Mouse (Mus musculus) forebrain, embryonic 15.5 days (tissue): Measurements from ENCODE around the gene Nlgn1. TPM values are rescaled to one million over a fixed set of nuclear protein-coding genes. Genes with fewer than 3 reads are reported as not detected.
A peak's percentile ranks its signal among the peaks of the same experiment; 100 is the strongest.

Source experiments
- ATAC-seq: fragments of 200-750 bp; cut with Nextera tagmentation; replicated peaks from 2 replicates; pipeline ENCODE4 v1.8.0; 2017; ENCODE audit warnings: mild to moderate bottlenecking, moderate TSS enrichment, moderate library complexity
- H3K27ac ChIP-seq: fragments of 300-500 bp; sonication (generic); replicated peaks from 2 replicates; pipeline ENCODE4 v1.5.1; 2015; ENCODE audit warnings: mild to moderate bottlenecking, inconsistent platforms
- H3K27me3 ChIP-seq: fragments of 300-500 bp; sonication (generic); 2 replicates; pipeline ENCODE4 v1.6.1; 2015; ENCODE audit warnings: inconsistent platforms
- H3K36me3 ChIP-seq: fragments of 300-500 bp; sonication (generic); 2 replicates; pipeline ENCODE4 v1.6.1; 2015; ENCODE audit warnings: mild to moderate bottlenecking, inconsistent platforms
- H3K4me1 ChIP-seq: fragments of 300-500 bp; sonication (generic); 2 replicates; pipeline ENCODE4 v1.6.1; 2015; ENCODE audit warnings: inconsistent platforms
- H3K4me2 ChIP-seq: fragments of 300-500 bp; sonication (generic); replicated peaks from 2 replicates; pipeline ENCODE4 v1.6.1; 2015; ENCODE audit warnings: mild to moderate bottlenecking, inconsistent platforms
- H3K4me3 ChIP-seq: fragments of 300-500 bp; sonication (generic); 2 replicates; pipeline ENCODE4 v1.5.1; 2015; ENCODE audit warnings: mild to moderate bottlenecking, inconsistent platforms
- H3K9ac ChIP-seq: fragments of 300-500 bp; sonication (generic); replicated peaks from 2 replicates; pipeline ENCODE4 v1.6.1; 2015; ENCODE audit warnings: mild to moderate bottlenecking, inconsistent platforms
- H3K9me3 ChIP-seq: fragments of 300-500 bp; sonication (generic); 2 replicates; pipeline ENCODE4 v1.6.1; 2016; ENCODE audit warnings: inconsistent platforms
- WGBS: fragments of 180-500 bp; shearing (Covaris S2); methylation state at CpG from one replicate; pipeline ENCODE4 v1.1.7; 2015; ENCODE audit warnings: mixed read lengths; 5-methylcytosine and 5-hydroxymethylcytosine counted together
- polyA plus RNA-seq: library from polyadenylated mRNA; unstranded; fragments of >200 nt; fragmentation: Nextera tagmentation; extraction: Ambion mirVana; gene quantifications from 2 replicates; pipeline ENCODE4 v1.2.1, GENCODE M21; 2015

The Nlgn1 gene
- polyA plus RNA-seq, 1 experiment from 2014 or later, result 26.1 TPM

- H3K27me3 ChIP-seq, result no peaks in the 10 kb centered on the region
- H3K4me2 ChIP-seq, result no peak overlapping the region
- H3K4me3 ChIP-seq, result no peak overlapping the region
- H3K4me1 ChIP-seq, result peaks cover 24% of the 10 kb centered on the region
- no peaks in the 10 kb centered on the region for H3K36me3 ChIP-seq
- peak; percentile 95 for ATAC-seq
- H3K9ac ChIP-seq, result no peak overlapping the region
- H3K9me3 ChIP-seq, result no peaks in the 10 kb centered on the region
- peak overlapping the region; percentile 82 for H3K27ac ChIP-seq
These were observed 558.8 kb downstream of the Nlgn1 start for GRCm38 (mm10) chr3:25773467-25773866.

GRCm38 (mm10) chr3:25763689-25764088 lies 568.6 kb downstream of the Nlgn1 start:
- H3K4me3 ChIP-seq, result no peak overlapping the region
- no peaks in the 10 kb centered on the region for H3K36me3 ChIP-seq
- no peaks in the 10 kb centered on the region for H3K27me3 ChIP-seq
- H3K27ac ChIP-seq, result no peak overlapping the region
- no peaks in the 10 kb centered on the region for H3K9me3 ChIP-seq
- H3K4me2 ChIP-seq, result no peak overlapping the region
- H3K9ac ChIP-seq, result no peak overlapping the region
- no peaks in the 10 kb centered on the region for H3K4me1 ChIP-seq
- WGBS, result 82% methylated on average over 4 of the region's 4 CpGs
- ATAC-seq, result no peak

GRCm38 (mm10) chr3:25757813-25758212 lies 574.4 kb downstream of the Nlgn1 start:
- H3K9ac ChIP-seq, result no peak overlapping the region
- ATAC-seq, result no peak
- no peaks in the 10 kb centered on the region for H3K9me3 ChIP-seq
- no peak overlapping the region for H3K27ac ChIP-seq
- no peaks in the 10 kb centered on the region for H3K36me3 ChIP-seq
- H3K27me3 ChIP-seq, result no peaks in the 10 kb centered on the region
- no peaks in the 10 kb centered on the region for H3K4me1 ChIP-seq
- 96% methylated on average over 2 of the region's 2 CpGs for WGBS
- no peak overlapping the region for H3K4me3 ChIP-seq
- H3K4me2 ChIP-seq, result no peak overlapping the region

GRCm38 (mm10) chr3:25724111-25724510 lies 608.1 kb downstream of the Nlgn1 start:
- H3K27ac ChIP-seq, result no peak overlapping the region
- H3K9me3 ChIP-seq, result no peaks in the 10 kb centered on the region
- H3K9ac ChIP-seq, result no peak overlapping the region
- no peaks in the 10 kb centered on the region for H3K4me1 ChIP-seq
- no peaks in the 10 kb centered on the region for H3K27me3 ChIP-seq
- 90% methylated on average over 1 of the region's 1 CpGs for WGBS
- no peak overlapping the region for H3K4me3 ChIP-seq
- H3K36me3 ChIP-seq, result no peaks in the 10 kb centered on the region
- ATAC-seq, result no peak
- no peak overlapping the region for H3K4me2 ChIP-seq

GRCm38 (mm10) chr3:25721464-25721863 lies 610.8 kb downstream of the Nlgn1 start:
- Histone ChIP-seq H3K36me3 (no peaks in the 10 kb centered on the region), H3K4me2 (no peak overlapping the region), H3K4me1 (no peaks in the 10 kb centered on the region), H3K27me3 (no peaks in the 10 kb centered on the region), H3K9me3 (no peaks in the 10 kb centered on the region), H3K9ac (no peak overlapping the region), H3K27ac (no peak overlapping the region), H3K4me3 (no peak overlapping the region)
- ATAC-seq, result no peak
- WGBS, result 44% methylated on average over 5 of the region's 5 CpGs

GRCm38 (mm10) chr3:25707380-25707779 lies 624.9 kb downstream of the Nlgn1 start:
- no peak overlapping the region for H3K4me3 ChIP-seq
- no peaks in the 10 kb centered on the region for H3K27me3 ChIP-seq
- H3K9ac ChIP-seq, result no peak overlapping the region
- H3K27ac ChIP-seq, result no peak overlapping the region
- no peaks in the 10 kb centered on the region for H3K36me3 ChIP-seq
- 88% methylated on average over 2 of the region's 2 CpGs for WGBS
- H3K9me3 ChIP-seq, result no peaks in the 10 kb centered on the region
- no peaks in the 10 kb centered on the region for H3K4me1 ChIP-seq
- no peak for ATAC-seq
- no peak overlapping the region for H3K4me2 ChIP-seq

- no peaks in the 10 kb centered on the region for H3K36me3 ChIP-seq
- no peak overlapping the region for H3K4me3 ChIP-seq
- WGBS, result 54% methylated on average over 1 of the region's 1 CpGs
- no peak overlapping the region for H3K27ac ChIP-seq
- H3K4me2 ChIP-seq, result no peak overlapping the region
- no peaks in the 10 kb centered on the region for H3K27me3 ChIP-seq
- ATAC-seq, result no peak
- no peaks in the 10 kb centered on the region for H3K9me3 ChIP-seq
- H3K4me1 ChIP-seq, result no peaks in the 10 kb centered on the region
- H3K9ac ChIP-seq, result no peak overlapping the region
These were observed 635.0 kb downstream of the Nlgn1 start for GRCm38 (mm10) chr3:25697231-25697630.

- 64% methylated on average over 6 of the region's 6 CpGs for WGBS
- Histone ChIP-seq H3K4me1 (no peaks in the 10 kb centered on the region), H3K27ac (no peak overlapping the region), H3K36me3 (no peaks in the 10 kb centered on the region), H3K4me3 (no peak overlapping the region), H3K9ac (no peak overlapping the region), H3K9me3 (no peaks in the 10 kb centered on the region), H3K27me3 (no peaks in the 10 kb centered on the region), H3K4me2 (no peak overlapping the region)
- peak; percentile 46; the same call in 1 of the 2 replicates for ATAC-seq
These were observed 643.3 kb downstream of the Nlgn1 start for GRCm38 (mm10) chr3:25688789-25689464.

GRCm38 (mm10) chr3:25683696-25684095 lies 648.6 kb downstream of the Nlgn1 start:
- H3K4me1 ChIP-seq, result peaks cover 5% of the 10 kb centered on the region; the same call in 1 of the 2 replicates
- no peaks in the 10 kb centered on the region for H3K36me3 ChIP-seq
- 94% methylated on average over 2 of the region's 2 CpGs for whole genome bisulfite sequencing
- H3K9ac ChIP-seq, result no peak overlapping the region
- H3K4me2 ChIP-seq, result no peak overlapping the region
- H3K27me3 ChIP-seq, result no peaks in the 10 kb centered on the region
- no peaks in the 10 kb centered on the region for H3K9me3 ChIP-seq
- no peak overlapping the region for H3K4me3 ChIP-seq
- H3K27ac ChIP-seq, result no peak overlapping the region
- ATAC-seq, result no peak

GRCm38 (mm10) chr3:25679373-25679772 lies 652.9 kb downstream of the Nlgn1 start:
- H3K27ac ChIP-seq, result no peak overlapping the region
- ATAC-seq, result peak; percentile 70
- no peaks in the 10 kb centered on the region for H3K27me3 ChIP-seq
- WGBS, result 59% methylated on average over 2 of the region's 2 CpGs
- peaks cover 5% of the 10 kb centered on the region; the same call in 1 of the 2 replicates for H3K4me1 ChIP-seq
- no peak overlapping the region for H3K9ac ChIP-seq
- H3K36me3 ChIP-seq, result no peaks in the 10 kb centered on the region
- no peak overlapping the region for H3K4me2 ChIP-seq
- H3K9me3 ChIP-seq, result no peaks in the 10 kb centered on the region
- no peak overlapping the region for H3K4me3 ChIP-seq

- H3K27ac ChIP-seq, result no peak overlapping the region
- no peak for ATAC-seq
These were observed 656.4 kb downstream of the Nlgn1 start for GRCm38 (mm10) chr3:25675888-25676287.

GRCm38 (mm10) chr3:25675069-25675468 lies 657.2 kb downstream of the Nlgn1 start:
- 65% methylated on average over 3 of the region's 3 CpGs for WGBS
- no peaks in the 10 kb centered on the region for H3K36me3 ChIP-seq
- H3K4me2 ChIP-seq, result no peak overlapping the region
- H3K9me3 ChIP-seq, result no peaks in the 10 kb centered on the region
- no peaks in the 10 kb centered on the region for H3K27me3 ChIP-seq
- no peak overlapping the region for H3K27ac ChIP-seq
- no peak overlapping the region for H3K9ac ChIP-seq
- no peak overlapping the region for H3K4me3 ChIP-seq
- H3K4me1 ChIP-seq, result peaks cover 9% of the 10 kb centered on the region
- ATAC-seq, result no peak

More at GRCm38 (mm10) chr3:25675888-25676287, 656.4 kb downstream of the Nlgn1 start:
- H3K4me3 ChIP-seq, result no peak overlapping the region
- WGBS, result 83% methylated on average over 10 of the region's 10 CpGs
- no peak overlapping the region for H3K4me2 ChIP-seq
- H3K4me1 ChIP-seq, result peaks cover 9% of the 10 kb centered on the region
- no peaks in the 10 kb centered on the region for H3K9me3 ChIP-seq
- H3K36me3 ChIP-seq, result no peaks in the 10 kb centered on the region
- H3K9ac ChIP-seq, result no peak overlapping the region
- no peaks in the 10 kb centered on the region for H3K27me3 ChIP-seq

- no peak for ATAC-seq
- H3K4me3 ChIP-seq, result no peak overlapping the region
- 28% methylated on average over 5 of the region's 5 CpGs for WGBS
- H3K27me3 ChIP-seq, result no peaks in the 10 kb centered on the region
- no peaks in the 10 kb centered on the region for H3K9me3 ChIP-seq
- H3K4me2 ChIP-seq, result no peak overlapping the region
- peaks cover 4% of the 10 kb centered on the region; the same call in 1 of the 2 replicates for H3K4me1 ChIP-seq
- H3K27ac ChIP-seq, result no peak overlapping the region
- H3K36me3 ChIP-seq, result no peaks in the 10 kb centered on the region
- no peak overlapping the region for H3K9ac ChIP-seq
These were observed 658.9 kb downstream of the Nlgn1 start for GRCm38 (mm10) chr3:25673408-25673807.
